Comparison of ENCODE assay signal across 21 mouse cellular contexts in genomic region chr15:28162291-28162690, GRCm38 (mm10). TPM values are rescaled to one million over a fixed set of nuclear protein-coding genes. Genes with fewer than 3 reads are reported as not detected.
"Had no signal": no experiment of that assay in that cellular context is flagged by ENCODE, and none has a peak within 500 bp of the region (broad histone marks: within the 10 kb centered on the region; RNA-seq: fewer than 3 reads in every experiment).

No protein-coding gene starts in this region.

- H3K4me3 ChIP-seq: midbrain, embryonic 10.5 days; midbrain, embryonic 12.5 days; midbrain, embryonic 15.5 days; myocyte; neural tube, embryonic 13.5 days; neural tube, embryonic 15.5 days had no signal

- H3K9ac ChIP-seq: lung, embryonic 14.5 days; midbrain, embryonic 12.5 days; midbrain, embryonic 15.5 days; neural tube, embryonic 13.5 days; neural tube, embryonic 15.5 days had no signal

- H3K27ac ChIP-seq: midbrain, embryonic 10.5 days; midbrain, embryonic 15.5 days; neural tube, embryonic 13.5 days; neural tube, embryonic 15.5 days had no signal

- H3K36me3 ChIP-seq: midbrain, embryonic 10.5 days; midbrain, embryonic 12.5 days; midbrain, embryonic 15.5 days; neural tube, embryonic 13.5 days; neural tube, embryonic 15.5 days had no signal

- H3K27me3 ChIP-seq: midbrain, embryonic 15.5 days; neural tube, embryonic 15.5 days had no signal

- H3K9me3 ChIP-seq: midbrain, embryonic 10.5 days; midbrain, embryonic 12.5 days; midbrain, embryonic 15.5 days; neural tube, embryonic 13.5 days; neural tube, embryonic 15.5 days had no signal

- H3K4me2 ChIP-seq: lung, embryonic 14.5 days; midbrain, embryonic 12.5 days; midbrain, embryonic 15.5 days; neural tube, embryonic 13.5 days; neural tube, embryonic 15.5 days had no signal

- DNase-seq: lung, adult 18-20 months; lung, embryonic 14.5 days; lung, postnatal 10 days; lung, postnatal 4 days; retina, postnatal 1 day; right cerebral cortex, adult 18-20 months; right cerebral cortex, postnatal 25 days; right cerebral cortex, postnatal 4 days; spleen, adult 18-20 months; thymus, adult 18-20 months; thymus, postnatal 14 days; thymus, postnatal 36 days had no signal

RNA-seq across cellular contexts. Expression of gene Dnah5, which starts 41.3 kb away (rescaled TPM):
- total RNA-seq: megakaryocyte, adult 5-6 weeks; megakaryocyte-erythroid progenitor cell, adult 5-6 weeks had no signal
- polyA plus RNA-seq: liver, embryonic 16.5 days had no signal
